Mouse (Mus musculus) limb, embryonic 11.5 days (tissue): ENCODE data around the gene Mlxip. TPM values are rescaled to one million over a fixed set of nuclear protein-coding genes. Genes with fewer than 3 reads are reported as not detected.

Source experiments
- ATAC-seq: fragments of 200-750 bp; cut with Nextera tagmentation; 2 replicates; pipeline ENCODE4 v1.8.0; 2017; ENCODE audit warnings: low read depth; ENCODE audit not compliant: insufficient number of reproducible peaks, low FRiP score, low TSS enrichment
- DNase-seq: peaks from one replicate; pipeline ENCODE4 v3.0.0-alpha.2; 2015; ENCODE audit warnings: low spot score
- H3K27ac ChIP-seq: fragments of 300-500 bp; sonication (generic); replicated peaks from 2 replicates; pipeline ENCODE4 v1.5.1; 2014; ENCODE audit warnings: low read depth, mild to moderate bottlenecking, low read length
- H3K27me3 ChIP-seq: fragments of 300-500 bp; sonication (generic); 2 replicates; pipeline ENCODE4 v1.6.1; 2014; ENCODE audit warnings: mild to moderate bottlenecking, low read length, mixed read lengths; ENCODE audit not compliant: control insufficient read depth, insufficient read depth
- H3K36me3 ChIP-seq: fragments of 300-500 bp; sonication (generic); 2 replicates; pipeline ENCODE4 v1.6.1; 2014; ENCODE audit warnings: mild to moderate bottlenecking, low read length, moderate library complexity, mixed read lengths; ENCODE audit not compliant: control insufficient read depth, insufficient read depth
- H3K4me1 ChIP-seq: fragments of 300-500 bp; sonication (generic); 2 replicates; pipeline ENCODE4 v1.6.1; 2014; ENCODE audit warnings: low read length, mixed read lengths; ENCODE audit not compliant: control insufficient read depth, insufficient read depth
- H3K4me2 ChIP-seq: fragments of 300-500 bp; sonication (generic); 2 replicates; pipeline ENCODE4 v1.6.1; 2014; ENCODE audit warnings: low read depth, mild to moderate bottlenecking, moderate library complexity; ENCODE audit not compliant: severe bottlenecking
- H3K4me3 ChIP-seq: fragments of 300-500 bp; sonication (generic); 2 replicates; pipeline ENCODE4 v1.5.1; 2014; ENCODE audit warnings: low read depth, low read length
- H3K9ac ChIP-seq: fragments of 300-500 bp; sonication (generic); 2 replicates; pipeline ENCODE4 v1.6.1; 2014; ENCODE audit warnings: mild to moderate bottlenecking, low read length
- H3K9me3 ChIP-seq: fragments of 300-500 bp; sonication (generic); 2 replicates; pipeline ENCODE4 v1.6.1; 2016; ENCODE audit warnings: low read length; ENCODE audit not compliant: control insufficient read depth
- WGBS: fragments of 180-500 bp; shearing (Covaris S2); extraction: QIAGEN DNeasy Blood & Tissue Kit; methylation state at CpG from one replicate; pipeline ENCODE4 v1.1.7; 2014; 5-methylcytosine and 5-hydroxymethylcytosine counted together
- polyA plus RNA-seq: library from polyadenylated mRNA; unstranded; fragments of >200 nt; fragmentation: Nextera tagmentation; extraction: Ambion mirVana; gene quantifications from 2 replicates; pipeline ENCODE4 v1.2.1, GENCODE M21; 2014

Mlxip gene
- polyA plus RNA-seq, 1 experiment from 2014 or later = 19.3 TPM

DNA sequence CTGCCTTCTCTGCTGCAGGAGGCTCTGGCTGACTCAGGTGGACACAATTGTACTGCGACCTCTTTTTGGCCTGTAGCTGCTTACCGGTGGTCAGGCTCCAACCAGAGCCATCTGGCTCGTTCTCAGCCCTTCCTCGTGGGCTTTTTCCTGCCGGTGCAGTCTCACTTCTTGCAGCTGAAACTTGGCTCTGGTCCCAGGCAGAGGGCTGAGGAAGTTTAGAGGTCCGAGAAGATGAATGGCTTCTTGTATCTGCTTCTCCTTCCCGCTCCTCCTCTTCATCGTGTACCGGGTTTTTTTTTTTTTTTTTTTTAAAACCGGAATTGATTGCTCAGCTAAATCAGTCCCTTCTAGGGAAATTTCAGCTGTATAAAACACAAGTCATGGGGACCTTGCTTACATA is 18.0 kb upstream of the Mlxip start:
- ATAC-seq = no peak
- no peak overlapping the region for H3K4me2 ChIP-seq

DNA sequence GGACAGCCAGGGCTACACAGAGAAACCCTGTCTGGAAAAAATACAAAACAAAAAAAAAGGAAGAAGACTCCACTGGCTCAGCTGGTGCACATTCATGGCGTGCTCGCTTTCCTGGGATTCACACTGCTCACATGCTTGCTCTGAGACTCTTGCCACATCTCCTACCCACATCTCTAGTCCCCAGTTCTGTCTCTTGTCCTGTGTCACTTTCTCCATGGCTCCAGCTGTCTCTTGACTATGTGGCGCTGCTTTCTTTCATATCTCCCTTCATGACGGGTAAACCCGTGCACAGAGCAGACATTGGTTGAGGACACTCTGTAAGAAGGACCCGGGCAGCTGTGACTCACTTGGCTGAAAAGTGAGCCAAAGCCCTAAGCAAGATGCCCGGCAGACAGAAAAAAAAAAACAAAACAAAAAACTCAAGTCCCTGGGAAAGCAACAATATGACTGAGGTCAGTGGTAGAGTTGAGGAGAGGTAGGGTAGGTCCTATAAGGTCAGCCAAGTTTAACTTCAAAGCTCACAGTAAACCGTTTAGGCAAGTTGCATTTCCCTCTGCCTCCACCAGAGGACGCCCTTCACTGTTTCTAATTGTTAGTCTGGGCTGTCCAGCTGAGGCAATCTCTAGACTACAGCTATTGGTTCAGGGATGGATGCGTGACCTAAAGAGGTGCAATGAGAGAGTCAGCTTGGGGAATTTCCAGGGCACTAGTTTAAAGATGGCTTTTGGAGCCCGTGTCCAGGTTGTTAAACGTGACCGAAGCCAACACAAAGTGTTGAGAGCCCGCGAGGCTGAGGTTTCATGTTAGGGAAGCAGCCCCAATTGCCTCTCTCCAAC is 17.3 kb upstream of the Mlxip start:
- Histone ChIP-seq H3K4me1 (no peaks in the 10 kb centered on the region), H3K4me2 (no peak overlapping the region), H3K27ac (no peak overlapping the region), H3K9ac (no peak overlapping the region), H3K27me3 (no peaks in the 10 kb centered on the region), H3K4me3 (no peak overlapping the region), H3K36me3 (peaks cover 8% of the 10 kb centered on the region; the same call in 1 of the 2 replicates), H3K9me3 (no peaks in the 10 kb centered on the region)
- WGBS = 75% methylated on average over 15 of the region's 15 CpGs
- ATAC-seq (no peak), DNase-seq (peak; percentile 82)

More for the DNA sequence above, 18.0 kb upstream of the Mlxip start:
- no peak for DNase-seq
- Histone ChIP-seq H3K4me3 (no peak overlapping the region), H3K9me3 (no peaks in the 10 kb centered on the region), H3K27ac (no peak overlapping the region), H3K9ac (no peak overlapping the region), H3K36me3 (peaks cover 11% of the 10 kb centered on the region; the same call in 1 of the 2 replicates), H3K27me3 (no peaks in the 10 kb centered on the region), H3K4me1 (no peaks in the 10 kb centered on the region)
- WGBS = 67% methylated on average over 10 of the region's 10 CpGs

DNA sequence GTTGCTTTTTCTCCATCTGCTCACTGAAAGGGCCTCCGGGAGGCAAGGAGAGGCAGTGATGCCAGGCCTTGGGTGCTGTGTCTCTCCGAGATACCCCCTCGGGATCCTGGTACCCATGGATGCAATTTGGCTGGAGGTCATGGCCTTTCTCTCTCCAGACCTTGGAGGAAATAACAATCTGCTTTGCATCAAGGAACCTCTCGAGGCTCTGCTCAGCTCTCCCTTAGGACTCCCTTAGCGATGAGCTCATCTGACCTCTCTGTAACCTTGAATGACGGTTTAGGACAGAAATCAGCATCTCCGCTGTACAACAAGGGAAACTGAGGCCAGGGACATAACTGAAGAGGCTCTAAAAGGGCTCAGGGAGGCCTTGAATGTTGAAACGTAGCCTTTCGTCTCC is 15.9 kb upstream of the Mlxip start:
- DNase-seq = no peak
- Histone ChIP-seq H3K4me2 (no peak overlapping the region), H3K4me1 (no peaks in the 10 kb centered on the region), H3K27me3 (no peaks in the 10 kb centered on the region), H3K9ac (no peak overlapping the region), H3K9me3 (no peaks in the 10 kb centered on the region), H3K36me3 (peaks cover 3% of the 10 kb centered on the region; the same call in 1 of the 2 replicates), H3K4me3 (no peak overlapping the region), H3K27ac (no peak overlapping the region)
- 55% methylated on average over 9 of the region's 9 CpGs for WGBS
- ATAC-seq = no peak

DNA sequence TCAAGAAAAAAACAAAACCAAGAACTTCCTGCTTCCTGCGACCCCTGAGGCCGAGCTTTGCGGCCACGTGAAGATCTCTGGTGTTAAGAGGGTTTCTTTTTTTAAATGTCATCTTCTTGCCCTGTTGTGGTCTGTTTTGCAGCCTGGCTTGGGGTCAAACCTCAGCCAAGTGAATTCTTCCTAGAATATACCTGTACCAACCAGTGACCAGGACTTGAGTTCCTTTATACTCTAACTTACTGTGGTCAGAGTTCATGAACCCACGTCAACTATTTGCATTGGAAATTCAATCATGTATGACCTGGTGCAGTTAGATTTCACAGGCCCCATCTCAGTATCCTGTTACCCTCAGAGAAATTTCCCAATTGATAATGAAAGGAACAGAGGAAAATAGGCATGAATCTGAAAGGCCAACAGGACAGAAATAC is 15.1 kb upstream of the Mlxip start:
- Histone ChIP-seq H3K27ac (no peak overlapping the region), H3K27me3 (no peaks in the 10 kb centered on the region), H3K9ac (no peak overlapping the region), H3K4me1 (no peaks in the 10 kb centered on the region), H3K4me3 (no peak overlapping the region), H3K9me3 (no peaks in the 10 kb centered on the region), H3K36me3 (peaks cover 3% of the 10 kb centered on the region; the same call in 1 of the 2 replicates), H3K4me2 (no peak overlapping the region)
- ATAC-seq (no peak), DNase-seq (no peak)
- WGBS = 63% methylated on average over 5 of the region's 5 CpGs

DNA sequence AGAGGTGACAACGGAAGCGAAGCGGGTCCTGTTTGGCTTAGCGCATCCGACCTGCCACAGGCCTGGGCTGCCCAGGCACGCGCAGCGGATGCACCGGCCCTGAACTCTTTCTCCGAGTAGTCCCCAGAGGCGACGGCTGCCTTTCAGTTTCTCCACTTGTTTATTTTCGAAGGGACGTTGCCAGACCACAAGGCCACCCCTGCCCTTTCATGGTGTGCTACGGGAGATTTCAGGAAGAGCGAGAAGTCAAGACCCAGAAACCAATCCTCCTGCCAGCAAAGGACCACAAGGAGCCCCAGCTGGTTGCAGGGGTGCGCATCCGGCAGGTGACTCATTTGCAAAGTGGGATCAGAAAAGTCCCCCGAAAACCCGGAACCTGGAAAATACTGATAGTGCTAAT is 12.6 kb upstream of the Mlxip start:
- no peak for DNase-seq
- Histone ChIP-seq H3K4me2 (no peak overlapping the region; the same call in 1 of the 2 replicates), H3K4me1 (no peaks in the 10 kb centered on the region), H3K27me3 (no peaks in the 10 kb centered on the region), H3K9me3 (no peaks in the 10 kb centered on the region), H3K4me3 (no peak overlapping the region), H3K27ac (no peak overlapping the region), H3K9ac (no peak overlapping the region), H3K36me3 (no peaks in the 10 kb centered on the region; the same call in 1 of the 2 replicates)
- WGBS = 21% methylated on average over 20 of the region's 20 CpGs
- ATAC-seq = no peak

DNA sequence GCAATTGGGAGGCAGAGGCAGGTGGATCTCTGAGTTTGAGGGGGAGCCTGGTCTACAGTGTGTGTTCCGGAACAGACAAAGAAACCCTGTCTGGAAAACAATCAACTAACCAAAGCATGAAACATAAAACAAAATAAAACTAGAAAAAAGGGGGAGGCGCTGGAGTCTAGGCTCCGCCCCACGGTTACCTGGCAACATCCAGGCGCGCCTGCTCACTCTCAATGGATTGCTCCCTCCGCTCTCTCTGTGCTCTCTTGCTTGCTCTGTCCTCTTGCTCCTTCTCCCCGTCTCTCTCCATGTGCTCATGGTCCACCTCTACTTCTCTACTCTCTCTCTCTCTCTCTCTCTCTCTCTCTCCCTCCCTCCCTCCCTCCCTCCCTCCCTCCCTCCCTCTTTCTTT is 11.9 kb upstream of the Mlxip start:
- Histone ChIP-seq H3K36me3 (no peaks in the 10 kb centered on the region), H3K4me1 (no peaks in the 10 kb centered on the region), H3K9ac (no peak overlapping the region), H3K4me3 (no peak overlapping the region), H3K9me3 (no peaks in the 10 kb centered on the region), H3K27me3 (no peaks in the 10 kb centered on the region), H3K27ac (no peak overlapping the region), H3K4me2 (no peak overlapping the region)
- no peak for DNase-seq
- WGBS = 84% methylated on average over 8 of the region's 8 CpGs
- ATAC-seq = no peak

DNA sequence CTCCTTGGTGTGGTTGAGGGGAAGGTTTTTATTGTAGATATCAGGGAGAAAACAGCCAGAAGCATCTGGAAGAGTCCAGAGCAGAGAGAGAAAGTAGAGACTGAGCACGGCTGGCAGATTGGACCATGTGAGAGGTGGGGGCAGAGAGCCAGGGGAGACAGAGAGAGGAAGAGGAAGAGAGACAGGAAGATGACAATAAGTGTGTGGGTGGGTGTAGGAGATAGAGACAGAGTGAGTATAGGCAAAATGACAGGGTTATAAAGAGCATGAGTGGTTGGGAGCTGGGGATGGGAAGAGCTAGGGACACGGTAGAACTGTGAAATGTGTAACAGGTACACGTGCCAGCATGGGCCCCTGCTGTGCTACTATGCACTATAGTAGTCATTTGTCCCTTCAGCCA is 6.1 kb upstream of the Mlxip start:
- no peak overlapping the region for H3K4me3 ChIP-seq
- ATAC-seq (no peak), DNase-seq (no peak)
- 40% methylated on average over 3 of the region's 3 CpGs for WGBS
- peaks cover 9% of the 10 kb centered on the region; the same call in 1 of the 2 replicates for H3K4me1 ChIP-seq
- H3K36me3 ChIP-seq = no peaks in the 10 kb centered on the region
- H3K9ac ChIP-seq = no peak overlapping the region
- no peaks in the 10 kb centered on the region for H3K9me3 ChIP-seq
- no peak overlapping the region for H3K4me2 ChIP-seq
- H3K27me3 ChIP-seq = no peaks in the 10 kb centered on the region
- no peak overlapping the region for H3K27ac ChIP-seq

DNA sequence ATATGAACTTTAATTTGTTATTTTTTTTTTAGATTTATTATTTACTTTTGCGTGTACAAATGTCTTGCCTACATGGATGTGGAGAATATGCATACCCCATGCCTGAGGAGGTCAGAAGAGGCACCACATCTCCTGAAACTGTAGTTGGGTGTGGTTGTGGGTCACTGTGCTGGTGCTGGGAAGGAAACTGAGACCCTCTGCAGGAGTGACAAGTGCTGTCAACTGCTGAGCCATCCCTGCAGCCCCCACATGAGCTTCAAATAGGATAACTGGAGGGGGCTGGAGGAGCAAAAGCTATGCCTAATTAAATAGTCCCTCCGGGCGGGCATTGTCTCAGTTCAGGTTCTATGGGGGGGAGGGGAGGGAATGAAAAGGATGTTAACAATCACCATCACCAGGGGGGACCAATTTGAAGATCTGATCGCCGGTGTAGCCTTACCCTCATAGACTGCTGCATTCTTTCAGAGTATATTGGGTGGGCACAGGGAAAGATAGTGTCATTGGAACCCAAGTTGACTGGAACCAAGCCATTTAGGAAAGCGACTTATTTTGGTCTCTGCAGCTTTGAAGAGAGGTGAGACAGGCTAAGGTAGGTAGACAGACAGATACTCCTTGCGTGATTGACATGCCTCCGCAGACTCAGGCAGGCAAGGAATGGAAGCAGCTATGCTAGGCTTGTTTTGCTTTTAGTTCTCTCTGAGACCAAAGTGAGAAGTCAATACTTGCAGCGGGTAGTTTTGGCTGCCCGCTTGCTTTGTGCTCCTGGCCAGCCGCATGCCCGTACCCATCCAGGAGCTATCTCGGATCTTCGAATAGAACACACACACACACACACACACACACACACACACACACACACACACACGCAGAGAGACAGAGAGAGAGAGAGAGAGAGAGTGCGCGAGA is 3.8 kb upstream of the Mlxip start:
- no peak for DNase-seq
- H3K4me2 ChIP-seq = peak overlapping the region; percentile 45
- H3K4me3 ChIP-seq = peak overlapping the region; percentile 15
- no peaks in the 10 kb centered on the region for H3K27me3 ChIP-seq
- no peak for ATAC-seq
- peaks cover 13% of the 10 kb centered on the region; the same call in 1 of the 2 replicates for H3K4me1 ChIP-seq
- H3K9me3 ChIP-seq = no peaks in the 10 kb centered on the region
- 10% methylated on average over 16 of the region's 17 CpGs for WGBS
- H3K9ac ChIP-seq = 0 out of 2 replicates have a peak overlapping the region, but pooled peaks have one; percentile 5
- H3K36me3 ChIP-seq = no peaks in the 10 kb centered on the region
- H3K27ac ChIP-seq = no peak overlapping the region
